Mouse (Mus musculus): ENCODE measurements around the gene Efcab8.
A peak's percentile ranks its signal among the peaks of the same experiment; 100 is the strongest.
"Not testable (repeated sequence)": the region's sequence is repeated elsewhere in the genome, so short reads cannot be mapped to it uniquely, and the experiment has no call there.

The Efcab8 gene

GRCm38 (mm10) chr2:153825900-153826299 lies 46.2 kb downstream of the Efcab8 start:
- not testable (repeated sequence) for DNase-seq (ENCODE audit: low spot score)

GRCm38 (mm10) chr2:153827171-153827830 lies 47.6 kb downstream of the Efcab8 start:
- no peak for DNase-seq (ENCODE audit: low spot score)

GRCm38 (mm10) chr2:153828704-153829103 lies 49.0 kb downstream of the Efcab8 start:
- no peak for DNase-seq (ENCODE audit: low spot score)

- DNase-seq (ENCODE audit: low spot score) = no peak
Observed at GRCm38 (mm10) chr2:153833291-153833690, 53.6 kb downstream of the Efcab8 start.

- no peak for DNase-seq (ENCODE audit: low spot score)
Observed at GRCm38 (mm10) chr2:153842854-153843253, 63.1 kb downstream of the Efcab8 start.

GRCm38 (mm10) chr2:153848389-153848788 lies 68.7 kb downstream of the Efcab8 start:
- DNase-seq (ENCODE audit: low spot score) = no peak

- no peak for DNase-seq (ENCODE audit: low spot score)
Observed at GRCm38 (mm10) chr2:153850351-153851029, 70.8 kb downstream of the Efcab8 start.

- DNase-seq (ENCODE audit: low spot score) = peak; percentile 11
Observed at GRCm38 (mm10) chr2:153851030-153851360, 71.3 kb downstream of the Efcab8 start.

GRCm38 (mm10) chr2:153853544-153853943 lies 73.8 kb downstream of the Efcab8 start:
- no peak for DNase-seq (ENCODE audit: low spot score)

GRCm38 (mm10) chr2:153859581-153859980 lies 79.8 kb downstream of the Efcab8 start:
- DNase-seq (ENCODE audit: low spot score) = no peak

- DNase-seq (ENCODE audit: low spot score) = no peak
Observed at GRCm38 (mm10) chr2:153860315-153860714, 80.6 kb downstream of the Efcab8 start.

GRCm38 (mm10) chr2:153860715-153861114 lies 81.0 kb downstream of the Efcab8 start:
- no peak for DNase-seq (ENCODE audit: low spot score)

- no peak for DNase-seq (ENCODE audit: low spot score)
Observed at GRCm38 (mm10) chr2:153861960-153862359, 82.2 kb downstream of the Efcab8 start.

GRCm38 (mm10) chr2:153870984-153871383 lies 91.3 kb downstream of the Efcab8 start, which contains the start of gene Sun5:
TSS of gene Sun5 (minus strand) at chr2:153871084.
- DNase-seq (ENCODE audit: low spot score) = no peak

- DNase-seq (ENCODE audit: low spot score) = no peak
Observed at GRCm38 (mm10) chr2:153874745-153875144, 95.0 kb downstream of the Efcab8 start, which contains the start of gene Bpifb2. TSS of gene Bpifb2 (plus strand) at chr2:153875045.
